Mouse (Mus musculus): ENCODE data around the gene Pitpnm2.

GRCm38 (mm10) chr5:124225891-124226290, 23.7 kb downstream of the Pitpnm2 start:
- TF ChIP-seq CTCF (IDR thresholded peaks at IDR 0.05) (no peak), POLR2A (IDR thresholded peaks at IDR 0.05; ENCODE audit: insufficient read depth, low read depth, low read length) (no peak)
